Mouse (Mus musculus): ENCODE data around the gene Carns1.
"Not testable (repeated sequence)": the region's sequence is repeated elsewhere in the genome, so short reads cannot be mapped to it uniquely, and the experiment has no call there.

The Carns1 gene

DNA sequence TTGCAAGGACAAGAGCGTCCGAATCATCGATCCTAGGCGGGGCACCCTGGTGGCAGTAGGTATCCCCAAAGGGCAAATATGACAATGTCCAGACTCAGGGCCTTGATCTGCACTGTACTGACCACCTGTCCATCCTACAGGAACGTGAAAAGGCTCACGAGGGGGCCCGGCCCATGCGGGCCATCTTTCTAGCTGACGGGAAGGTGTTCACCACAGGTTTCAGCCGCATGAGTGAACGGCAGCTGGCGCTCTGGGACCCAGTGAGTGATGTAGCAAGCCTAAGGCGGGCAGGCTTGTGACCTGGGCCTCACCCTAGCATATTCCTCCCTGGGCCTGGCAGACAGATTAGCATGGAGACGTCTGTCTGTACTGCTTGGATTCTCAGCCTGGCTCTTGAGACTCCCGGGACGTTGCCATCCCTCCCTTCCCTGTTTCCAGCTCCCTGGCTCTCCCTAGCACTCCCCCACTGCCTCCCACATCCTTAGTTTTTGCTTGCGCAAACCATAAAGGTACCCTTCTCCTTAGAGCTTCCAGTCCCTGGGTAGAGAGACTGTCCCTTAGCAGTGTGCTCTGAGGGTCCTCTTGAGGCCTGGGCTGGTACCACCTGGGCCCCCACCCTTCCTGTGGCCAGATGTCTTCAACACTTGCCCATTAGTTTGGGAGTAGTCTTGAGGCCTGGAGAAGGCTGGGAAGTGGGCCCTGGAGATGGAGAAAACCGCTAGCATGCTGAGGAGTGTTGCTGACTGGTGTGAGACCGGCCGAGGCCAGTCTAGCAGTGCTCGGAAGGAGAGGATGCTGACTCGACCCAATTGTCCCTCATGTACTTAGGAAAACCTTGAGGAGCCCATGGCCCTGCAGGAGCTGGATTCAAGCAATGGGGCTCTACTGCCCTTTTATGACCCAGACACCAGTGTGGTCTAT, 24.5 kb downstream of the Carns1 start:
- no peak for DNase-seq (ENCODE audit: low spot score in 2 of 2)

DNA sequence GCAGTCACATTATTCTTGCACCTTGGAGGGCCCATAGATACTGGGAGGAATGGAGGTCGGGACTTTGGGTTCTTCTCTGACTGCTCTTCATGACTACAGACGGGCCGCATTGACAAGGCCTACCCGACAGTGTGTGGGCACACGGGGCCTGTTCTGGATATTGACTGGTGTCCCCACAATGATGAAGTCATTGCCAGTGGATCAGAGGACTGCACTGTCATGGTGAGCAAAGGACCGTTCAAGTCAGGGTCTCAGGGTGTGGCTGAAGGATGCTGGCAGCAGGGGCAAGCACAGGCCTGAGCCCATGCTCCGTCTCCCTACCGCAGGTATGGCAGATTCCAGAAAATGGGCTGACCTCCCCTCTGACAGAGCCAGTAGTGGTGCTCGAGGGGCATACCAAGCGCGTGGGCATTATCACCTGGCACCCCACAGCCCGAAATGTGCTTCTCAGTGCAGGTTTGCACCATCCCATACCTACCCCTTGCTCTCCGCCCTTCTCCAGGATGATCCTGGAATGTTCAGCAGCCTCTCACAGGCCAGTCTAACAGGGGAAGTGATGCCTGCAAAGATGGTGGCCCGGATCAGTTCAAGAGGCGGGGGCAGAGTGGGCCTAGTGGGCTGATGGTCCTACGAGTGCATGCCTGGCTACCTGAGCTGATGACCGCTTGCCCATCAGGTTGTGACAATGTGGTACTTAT, 25.4 kb downstream of the Carns1 start:
- no peak for DNase-seq (ENCODE audit: low spot score in 2 of 2)

DNA sequence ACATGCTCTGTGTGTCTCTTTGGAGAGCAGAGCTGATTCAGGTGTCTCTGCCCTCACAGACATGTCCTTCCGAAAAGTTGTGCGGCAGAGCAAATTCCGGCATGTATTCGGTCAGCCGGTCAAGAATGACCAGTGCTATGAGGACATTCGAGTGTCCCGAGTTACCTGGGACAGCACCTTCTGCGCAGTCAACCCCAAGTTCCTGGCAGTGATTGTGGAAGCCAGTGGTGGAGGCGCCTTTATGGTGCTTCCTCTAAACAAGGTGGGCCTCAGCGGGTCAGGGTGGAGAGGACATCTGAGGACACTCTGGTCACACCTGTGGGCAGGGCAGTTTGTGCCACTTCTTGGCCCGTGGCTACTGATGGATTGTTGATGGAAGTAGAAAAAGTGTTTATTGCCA, 26.0 kb downstream of the Carns1 start:
- DNase-seq (ENCODE audit: low spot score in 2 of 2): no peak

DNA sequence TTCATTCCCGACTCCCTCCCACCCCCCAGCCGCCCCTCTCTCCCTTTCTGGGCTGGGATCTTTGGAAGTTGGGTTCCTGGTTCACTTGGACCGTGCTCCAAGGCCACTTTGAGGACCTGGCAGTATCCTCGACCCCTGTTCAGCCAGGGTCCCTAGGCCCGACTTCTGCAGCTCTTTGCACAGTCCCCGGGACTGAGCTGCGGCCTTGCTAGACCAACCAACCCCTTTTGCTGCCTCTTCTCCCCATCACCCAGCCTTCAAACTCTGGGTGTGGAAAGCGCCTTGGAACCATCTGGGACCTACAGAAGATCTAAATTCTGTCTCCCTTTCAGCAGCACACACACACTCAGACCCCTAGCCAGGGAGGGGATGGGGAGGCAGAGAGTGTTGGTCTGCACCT, 26.5 kb downstream of the Carns1 start:
- peak in 1 of 2 experiments; percentile 35 for DNase-seq (ENCODE audit: low spot score in 2 of 2)

DNA sequence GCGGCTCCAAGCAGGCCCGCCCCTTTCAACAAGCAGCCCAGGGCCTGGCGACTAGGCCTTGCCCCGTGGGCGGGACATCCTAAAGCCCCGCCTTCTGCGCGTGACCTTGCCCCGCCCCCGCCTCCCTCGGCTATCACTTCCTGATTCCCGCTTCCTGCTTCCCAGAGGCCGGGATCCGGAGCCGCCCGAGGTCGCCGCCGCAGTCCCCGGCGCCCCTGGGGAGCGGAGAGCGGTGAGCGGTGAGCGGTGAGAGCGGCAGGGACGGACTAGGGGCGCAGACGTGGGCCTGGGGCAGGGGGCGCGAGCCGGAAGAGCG, 26.8 kb downstream of the Carns1 start, which contains the start of gene Coro1b:
Gene Coro1b, plus strand, starts transcription at position 129 of the 316 bp plus-strand sequence.
- peak; percentile 93 to 96 for DNase-seq (ENCODE audit: low spot score in 2 of 2)

DNA sequence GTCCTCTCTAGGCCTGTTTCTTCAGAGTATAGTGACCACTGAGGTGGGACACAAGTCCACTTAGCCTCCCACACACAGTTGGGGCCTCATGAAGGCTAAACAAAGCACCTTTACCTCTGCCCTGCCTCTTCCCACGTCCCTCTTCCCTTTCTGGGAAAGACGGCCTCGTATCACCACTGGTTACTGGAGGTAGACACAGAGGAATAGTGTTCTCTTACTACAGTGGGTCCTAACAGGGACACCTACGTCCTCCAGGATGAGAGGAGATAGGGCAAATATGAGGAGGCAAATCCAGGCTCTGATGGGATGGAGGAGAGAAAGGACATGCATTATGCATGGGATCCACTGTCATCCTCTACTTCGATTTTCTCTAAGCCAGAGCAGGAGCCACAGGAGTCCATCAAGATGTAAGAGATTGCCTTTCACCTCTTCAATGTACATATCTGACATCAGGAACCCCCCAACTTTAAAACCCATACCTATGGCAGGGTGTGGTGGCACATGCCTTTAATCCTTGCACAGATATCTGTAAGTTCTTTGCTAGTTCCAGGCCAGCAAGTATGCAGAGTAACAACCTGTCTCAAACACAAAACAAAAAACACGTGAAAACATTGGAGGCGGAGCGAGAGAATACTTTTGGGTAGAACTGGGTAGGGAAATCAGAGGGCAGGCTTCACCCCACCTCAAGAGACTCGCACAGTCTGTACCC, 27.3 kb downstream of the Carns1 start:
- DNase-seq (ENCODE audit: low spot score in 2 of 2): no peak

DNA sequence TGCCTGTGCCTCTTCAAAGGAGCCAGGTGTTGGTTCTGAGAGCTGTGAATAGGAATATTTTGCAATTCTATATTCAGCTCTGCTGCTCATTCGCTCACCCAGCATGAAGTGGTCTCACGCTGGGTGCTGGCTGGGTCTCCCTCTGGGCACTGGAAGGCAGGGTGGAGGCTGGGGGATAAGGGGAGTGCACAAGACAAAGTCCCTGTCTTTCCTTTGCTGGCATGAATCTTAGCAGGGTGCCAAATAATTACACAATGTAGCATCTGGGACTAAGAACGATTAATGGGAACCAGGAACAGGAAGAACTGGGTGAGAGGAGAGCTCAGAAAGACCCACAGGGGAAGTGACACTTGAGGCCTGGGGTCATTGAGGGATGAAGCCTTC, 28.3 kb downstream of the Carns1 start:
- DNase-seq (ENCODE audit: low spot score in 2 of 2): no peak

DNA sequence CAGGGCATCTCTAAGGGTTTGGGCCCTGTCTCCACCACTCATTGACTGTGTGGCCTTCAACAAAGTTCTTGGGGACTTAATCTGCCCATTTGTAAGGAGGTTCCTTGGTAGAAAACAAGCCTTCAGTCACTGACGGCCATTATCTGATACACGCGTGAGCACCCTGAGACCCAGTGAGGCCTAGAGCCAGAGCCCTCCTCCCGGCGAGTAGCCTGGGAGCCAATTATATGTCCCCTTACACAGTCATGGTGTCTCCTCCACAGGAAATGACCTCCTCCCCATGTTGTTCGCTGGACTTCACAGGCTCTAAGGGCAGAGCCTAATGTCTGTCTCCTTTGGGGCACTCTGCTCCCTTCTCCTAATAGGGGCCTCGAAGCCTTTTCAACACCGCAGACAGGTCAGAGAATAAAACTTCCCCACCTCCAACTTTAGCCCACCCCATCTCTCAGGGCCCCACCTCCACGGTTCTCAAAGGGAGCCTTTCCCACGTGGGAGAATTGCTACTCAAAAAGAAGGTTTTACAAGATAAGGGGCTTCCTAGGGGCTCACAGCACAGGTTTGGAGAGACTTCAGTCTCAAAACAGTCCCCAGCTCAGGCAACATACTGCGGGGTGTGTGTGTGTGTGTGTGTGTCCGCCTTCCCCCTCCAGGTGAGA, 28.8 kb downstream of the Carns1 start:
- DNase-seq (ENCODE audit: low spot score in 2 of 2): no peak

DNA sequence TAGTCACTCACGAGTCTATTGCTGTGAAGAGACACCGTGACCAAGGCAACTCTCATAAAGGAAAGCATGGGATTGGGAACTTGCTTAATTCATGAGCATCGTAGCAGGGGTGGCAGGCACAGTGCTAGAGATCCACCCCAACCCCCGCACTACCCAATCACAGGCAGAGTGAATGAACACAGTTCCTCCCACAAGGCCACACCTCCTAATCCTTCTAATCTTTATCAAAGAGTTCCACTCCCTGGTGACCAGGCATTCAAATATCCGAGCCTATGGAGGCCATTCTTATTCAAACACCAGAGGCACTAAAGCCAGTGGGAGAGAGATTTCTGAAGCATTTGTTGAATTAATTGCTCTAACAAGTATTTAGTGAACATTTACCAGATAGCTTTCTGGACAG, 29.3 kb downstream of the Carns1 start:
- no peak for DNase-seq (ENCODE audit: low spot score in 2 of 2)

DNA sequence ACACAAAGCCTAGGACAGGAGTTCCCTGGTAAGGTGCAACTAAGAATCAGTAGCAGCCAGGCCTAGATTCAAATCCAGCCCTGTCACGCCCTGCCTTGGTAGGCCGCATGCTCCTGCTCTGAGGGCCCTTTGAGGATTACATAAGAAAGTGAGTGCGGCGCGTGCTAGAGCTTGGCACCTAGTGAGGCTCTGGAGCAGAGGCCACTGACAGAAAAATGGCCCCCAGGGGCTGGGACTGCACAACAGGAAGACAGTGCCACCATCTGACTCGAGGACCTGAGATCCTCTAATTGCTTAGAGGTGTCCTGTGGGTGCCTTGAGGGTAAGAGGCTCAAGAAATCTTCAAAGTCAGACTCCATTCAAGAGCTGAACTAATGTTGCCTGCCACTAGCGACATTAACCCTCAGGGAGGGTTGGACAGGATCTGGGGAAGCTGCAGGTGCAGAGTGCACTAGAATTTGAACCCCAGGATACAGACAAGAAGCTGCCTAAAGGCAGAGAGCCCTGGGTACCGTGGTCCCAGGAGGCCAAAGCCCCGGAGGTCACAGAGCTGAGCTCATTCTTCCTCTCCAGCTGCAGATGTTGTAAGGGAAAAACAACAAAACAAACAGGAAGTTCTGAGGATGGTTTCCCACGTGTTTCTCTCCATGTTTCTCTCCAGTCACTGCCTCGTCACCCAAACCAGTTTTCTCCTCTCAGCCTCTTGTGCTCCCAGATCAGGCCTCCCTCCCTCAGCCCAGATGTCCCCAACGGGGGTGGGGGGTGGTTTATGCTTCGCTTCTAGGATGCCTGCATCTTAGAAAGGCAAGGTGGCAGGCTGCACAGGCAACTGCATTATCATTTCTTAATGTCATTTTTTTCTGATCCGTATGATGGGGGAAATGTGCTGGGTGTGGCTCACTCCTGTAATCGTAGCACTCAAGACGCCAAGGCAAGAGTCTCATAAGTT, 30.5 kb downstream of the Carns1 start:
- peak in 1 of 2 experiments; percentile 60 for DNase-seq (ENCODE audit: low spot score in 2 of 2)

DNA sequence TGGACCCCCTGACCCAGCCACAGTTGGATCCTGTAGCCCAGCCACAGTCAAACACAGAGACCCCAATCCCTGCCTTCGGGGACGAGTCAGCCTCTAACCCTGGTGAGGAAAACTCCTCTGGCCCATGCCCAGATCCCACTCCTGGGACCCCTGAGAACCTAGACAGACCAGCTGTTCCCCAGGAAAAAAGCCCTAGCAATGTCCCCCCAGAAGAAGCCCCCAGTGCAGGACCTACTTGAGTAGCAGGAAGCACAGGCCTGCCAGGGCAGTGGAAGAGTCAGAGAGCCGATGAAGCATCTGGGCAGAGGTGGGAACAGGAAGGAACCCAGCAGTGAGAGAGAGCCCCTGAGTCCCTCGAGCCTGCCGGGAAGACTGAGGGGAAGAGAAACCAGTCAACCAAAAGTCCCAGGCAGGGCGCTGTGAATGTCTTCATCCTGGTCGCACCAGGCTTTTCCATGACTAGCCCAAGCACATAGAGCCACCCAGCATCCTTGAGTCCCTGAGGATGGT, 31.5 kb downstream of the Carns1 start, which contains the start of gene Cabp4:
Gene Cabp4, minus strand, starts transcription at position 275 of the 510 bp plus-strand sequence.
- DNase-seq (ENCODE audit: low spot score in 2 of 2): no peak

DNA sequence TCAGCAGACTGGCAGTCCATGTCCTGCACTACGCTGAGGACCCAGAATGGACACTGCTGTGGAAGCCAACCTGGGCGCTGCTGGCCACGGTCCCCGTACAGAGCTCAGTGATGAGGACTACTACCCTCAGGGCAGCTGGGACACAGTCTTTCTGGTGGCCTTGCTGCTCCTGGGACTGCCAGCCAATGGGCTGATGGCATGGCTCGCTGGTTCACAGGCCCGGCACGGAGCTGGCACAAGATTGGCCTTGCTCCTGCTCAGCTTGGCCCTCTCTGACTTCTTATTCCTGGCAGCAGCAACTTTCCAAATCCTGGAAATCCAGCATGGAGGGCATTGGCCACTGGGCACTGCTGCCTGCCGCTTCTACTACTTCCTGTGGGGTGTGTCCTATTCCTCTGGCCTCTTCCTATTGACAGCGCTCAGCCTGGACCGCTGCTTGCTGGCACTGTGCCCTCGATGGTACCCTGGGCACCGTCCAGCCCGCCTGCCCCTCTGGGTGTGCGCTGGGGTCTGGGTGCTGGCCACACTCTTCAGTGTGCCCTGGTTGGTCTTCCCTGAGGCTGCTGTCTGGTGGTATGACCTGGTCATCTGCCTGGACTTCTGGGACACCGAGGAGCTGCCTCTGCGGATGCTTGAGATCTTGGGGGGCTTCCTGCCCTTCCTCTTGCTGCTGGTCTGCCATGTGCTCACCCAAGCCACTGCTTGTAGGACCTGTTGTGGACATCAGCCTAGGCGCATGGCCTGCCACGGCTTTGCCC, 32.7 kb downstream of the Carns1 start:
- DNase-seq (ENCODE audit: low spot score in 2 of 2): no peak

DNA sequence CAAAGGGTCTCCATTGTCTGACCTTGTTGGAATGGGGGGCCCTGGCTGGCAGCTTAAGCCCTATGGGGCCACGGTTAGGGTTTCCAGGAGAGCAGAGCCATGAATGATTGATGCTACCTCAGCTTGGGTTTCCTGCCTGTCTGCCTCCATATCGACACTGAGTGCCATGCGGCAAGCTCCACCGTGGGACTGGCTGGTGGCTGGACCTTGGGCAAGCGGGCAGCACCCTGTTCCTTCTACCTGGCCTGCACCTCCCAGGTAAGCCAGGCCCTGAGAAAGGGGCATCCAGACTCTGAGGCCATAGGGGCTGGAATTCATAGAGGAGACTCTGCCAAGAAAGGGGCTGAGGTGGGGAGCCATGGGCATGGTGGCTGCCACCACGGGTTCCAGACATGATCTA, 35.1 kb downstream of the Carns1 start:
- DNase-seq (ENCODE audit: low spot score in 2 of 2): no peak

DNA sequence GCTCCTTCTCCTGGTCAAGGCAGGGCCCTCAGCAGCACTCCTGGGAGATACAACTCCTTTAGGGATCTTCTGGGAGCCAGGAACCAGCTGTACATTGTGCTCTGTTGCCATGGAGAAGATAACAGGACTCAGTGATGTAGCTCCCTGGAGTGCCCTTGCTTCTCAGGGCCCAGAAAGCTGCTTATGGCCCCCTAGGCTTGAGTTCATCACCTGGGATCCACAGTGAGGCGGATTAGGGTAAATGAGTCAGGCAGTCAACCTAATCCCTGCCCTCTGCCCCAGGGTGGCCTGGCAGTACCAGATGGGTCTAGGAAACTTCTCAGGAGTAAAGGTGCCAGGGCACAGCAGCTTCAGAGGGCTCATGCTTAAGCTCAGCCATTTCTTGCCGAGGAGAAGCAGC, 35.8 kb downstream of the Carns1 start, which contains the start of gene Gpr152:
Gene Gpr152, plus strand, starts transcription at position 342 of the 400 bp plus-strand sequence.
- no peak for DNase-seq (ENCODE audit: low spot score in 2 of 2)

DNA sequence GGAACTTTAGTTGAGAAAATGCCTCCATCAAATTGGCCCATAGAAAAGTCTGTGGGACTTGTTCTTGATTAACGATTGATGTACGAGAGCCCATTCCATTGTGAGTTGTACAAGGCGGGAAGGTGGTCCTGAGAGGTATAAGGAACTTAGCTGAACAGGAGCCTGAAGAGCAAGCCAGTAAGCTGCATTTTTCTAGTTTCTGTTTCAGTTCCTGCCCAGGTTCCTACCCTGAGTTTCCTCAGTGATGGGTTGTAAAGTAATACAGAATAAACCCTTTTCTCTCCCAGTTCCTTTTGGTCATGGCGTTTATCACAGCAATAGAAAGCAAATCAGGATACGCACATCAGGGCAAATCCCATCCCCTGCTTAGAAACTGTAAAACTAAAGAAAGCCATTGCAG, 37.4 kb downstream of the Carns1 start:
- DNase-seq (ENCODE audit: low spot score in 2 of 2): no peak

DNA sequence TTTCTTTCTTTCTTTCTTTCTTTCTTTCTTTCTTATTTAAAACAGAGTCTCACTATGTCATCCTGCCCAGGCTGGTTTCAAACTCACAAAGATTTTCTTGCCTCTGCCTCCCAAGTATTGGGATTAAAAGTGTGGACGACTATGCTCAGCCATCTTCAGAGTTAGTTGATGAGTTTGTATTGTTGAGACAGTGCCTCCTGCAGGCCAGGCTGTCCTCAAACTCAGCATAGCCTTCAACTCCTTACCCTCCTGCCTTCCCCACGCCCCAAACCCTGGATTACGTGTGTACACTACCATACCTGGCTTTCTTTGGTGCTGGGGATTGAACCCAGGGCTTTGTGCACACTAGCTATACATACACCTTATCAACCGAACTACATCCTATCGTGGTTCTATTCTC, 38.8 kb downstream of the Carns1 start:
- peak in 1 of 2 experiments; percentile 53 for DNase-seq (ENCODE audit: low spot score in 2 of 2)

DNA sequence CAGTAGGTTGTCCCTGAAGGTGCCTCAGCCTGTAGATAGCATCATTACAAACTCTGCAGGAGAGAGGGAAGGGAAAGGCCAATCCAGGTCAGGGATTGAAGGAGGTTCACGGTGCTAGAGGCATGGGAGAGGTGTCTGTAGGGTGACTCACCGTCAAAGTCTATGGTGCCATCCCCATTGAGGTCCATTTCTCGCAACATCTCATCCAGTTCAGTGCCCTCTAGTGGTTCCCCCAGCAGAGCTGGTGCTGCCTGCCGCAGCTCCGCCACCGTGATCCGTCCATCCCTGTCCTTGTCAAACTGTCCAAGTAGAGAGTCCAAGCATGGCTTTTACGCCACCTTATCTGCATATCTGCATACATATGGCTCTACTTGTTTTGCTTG, 39.3 kb downstream of the Carns1 start:
- not testable (repeated sequence) for DNase-seq (ENCODE audit: low spot score in 2 of 2)

DNA sequence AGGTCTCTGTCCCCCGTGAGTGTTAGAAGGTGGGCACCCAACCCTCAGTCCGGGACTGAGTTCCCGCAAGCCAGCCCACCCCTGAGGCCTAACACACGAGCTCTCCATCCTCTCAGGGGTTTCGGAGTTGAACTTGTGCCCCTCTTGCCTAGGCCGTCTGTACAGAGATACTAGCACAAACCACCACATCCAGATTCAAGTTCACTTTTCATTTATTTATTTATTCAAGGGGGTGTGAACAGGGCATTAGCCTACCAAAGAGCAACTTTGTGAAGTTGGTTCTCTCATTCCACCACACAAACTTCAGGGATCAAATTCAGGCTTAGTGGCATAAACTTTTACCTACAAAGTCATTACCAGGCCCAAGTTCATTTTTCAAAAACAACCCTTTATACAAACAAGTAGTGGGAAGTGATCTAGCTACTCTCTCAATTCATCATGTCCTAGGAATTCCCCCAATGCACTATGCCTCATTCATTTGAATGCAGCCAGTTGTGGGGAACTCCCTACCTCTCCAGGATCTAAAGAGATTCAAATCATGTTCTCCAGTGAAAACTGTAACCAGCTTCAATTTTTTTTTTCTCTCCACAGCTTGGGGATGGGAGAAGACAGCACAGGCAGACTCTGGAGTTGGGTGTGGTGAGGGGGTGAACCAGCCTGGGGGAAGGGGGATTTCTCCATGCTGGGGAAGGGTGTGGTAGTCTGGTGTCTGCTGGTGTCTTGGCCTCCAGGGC, 39.9 kb downstream of the Carns1 start:
- not testable (repeated sequence) for DNase-seq (ENCODE audit: low spot score in 2 of 2)

DNA sequence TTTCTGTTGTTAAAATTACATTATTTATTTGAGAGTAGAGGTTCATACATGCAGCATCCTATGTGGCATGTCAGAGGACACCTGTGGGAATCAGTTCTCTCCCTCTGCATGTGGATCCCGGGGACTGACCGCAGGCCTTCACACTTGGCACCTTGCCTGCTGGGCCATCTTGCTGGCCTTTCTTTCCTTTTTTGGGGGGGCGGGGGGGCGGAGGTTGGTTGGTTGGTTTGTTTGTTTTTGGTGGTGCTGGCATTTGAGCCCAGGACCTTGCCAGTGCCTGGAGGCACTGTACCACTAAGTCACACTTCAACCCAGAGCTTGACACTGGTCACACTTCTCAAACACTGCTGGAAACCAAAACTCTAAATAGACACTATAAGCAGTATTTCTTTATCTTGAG, 40.9 kb downstream of the Carns1 start:
- no peak for DNase-seq (ENCODE audit: low spot score in 2 of 2)

All from spleen, postnatal 10 days (tissue).